Mouse (Mus musculus): Measurements from ENCODE around the gene Grm8. TPM values are rescaled to one million over a fixed set of nuclear protein-coding genes. Genes with fewer than 3 reads are reported as not detected.
A peak's percentile ranks its signal among the peaks of the same experiment; 100 is the strongest.

The Grm8 gene
- total and polyA plus RNA-seq, 2 experiments from 2014 or later = 8.0 to 11.4 TPM

DNA sequence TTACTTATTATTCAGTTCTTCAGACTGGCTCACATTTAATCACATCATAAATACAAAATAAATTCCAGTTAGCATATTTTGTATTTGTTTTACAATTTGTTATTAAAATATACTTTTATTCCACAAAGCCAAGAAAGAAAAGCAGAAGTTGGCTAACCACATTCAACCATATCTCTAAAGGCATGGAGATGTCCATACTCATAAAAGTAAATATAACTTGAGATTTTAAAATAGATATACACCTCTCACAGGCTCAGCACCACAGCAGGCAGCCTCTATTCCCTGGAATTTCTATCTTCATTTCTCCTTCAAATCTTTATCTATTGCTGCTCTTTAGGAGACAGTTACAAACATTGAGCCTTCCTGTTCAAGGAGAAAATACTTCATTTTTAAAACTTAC lies 774.5 kb downstream of the Grm8 start:
- no peak for DNase-seq
- Histone ChIP-seq H3K4me3 (ENCODE audit: low read depth, low read length) (no peak overlapping the region), H3K4me2 (ENCODE audit: low read depth) (no peak overlapping the region), H3K4me1 (ENCODE audit: insufficient read depth) (no peaks in the 10 kb centered on the region), H3K36me3 (ENCODE audit: insufficient read depth) (no peaks in the 10 kb centered on the region), H3K27ac (ENCODE audit: low read depth, low read length) (no peak overlapping the region), H3K9me3 (ENCODE audit: low read length) (no peaks in the 10 kb centered on the region), H3K9ac (no peak overlapping the region), H3K27me3 (ENCODE audit: insufficient read depth, low read length) (no peaks in the 10 kb centered on the region)
- ATAC-seq = no peak
- no peak for TF ChIP-seq CTCF (IDR thresholded peaks at IDR 0.05; ENCODE audit: low read depth)

DNA sequence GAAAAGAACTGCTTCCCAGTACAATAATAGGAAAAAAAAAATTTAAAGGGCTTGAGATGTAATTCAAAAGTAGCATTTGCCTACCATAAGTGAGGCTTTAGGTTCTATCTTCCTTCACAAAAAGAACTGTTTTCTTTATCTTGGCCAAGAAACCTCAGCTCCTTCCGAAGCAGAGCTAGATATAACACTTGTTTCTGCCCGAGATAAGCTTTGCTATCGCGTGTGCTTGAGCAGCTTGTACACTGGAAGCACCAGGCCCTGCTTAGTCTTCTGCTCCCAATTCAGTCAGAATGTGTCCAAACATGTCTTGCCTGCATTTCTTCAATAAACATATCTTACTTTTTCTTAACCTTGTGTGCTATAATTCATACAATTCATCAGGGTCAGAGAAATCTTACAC lies 783.8 kb downstream of the Grm8 start:
- H3K4me3 ChIP-seq (ENCODE audit: low read depth, low read length) = no peak overlapping the region
- DNase-seq (no peak), ATAC-seq (no peak)
- H3K9me3 ChIP-seq (ENCODE audit: low read length) = no peaks in the 10 kb centered on the region
- 85% methylated on average over 4 of the region's 4 CpGs for WGBS
- no peak overlapping the region for H3K4me2 ChIP-seq (ENCODE audit: low read depth)
- no peak for TF ChIP-seq CTCF (IDR thresholded peaks at IDR 0.05; ENCODE audit: low read depth)
- no peak overlapping the region for H3K27ac ChIP-seq (ENCODE audit: low read depth, low read length)
- H3K9ac ChIP-seq = no peak overlapping the region
- H3K27me3 ChIP-seq (ENCODE audit: insufficient read depth, low read length) = no peaks in the 10 kb centered on the region
- H3K4me1 ChIP-seq (ENCODE audit: insufficient read depth) = no peaks in the 10 kb centered on the region
- H3K36me3 ChIP-seq (ENCODE audit: insufficient read depth) = no peaks in the 10 kb centered on the region

DNA sequence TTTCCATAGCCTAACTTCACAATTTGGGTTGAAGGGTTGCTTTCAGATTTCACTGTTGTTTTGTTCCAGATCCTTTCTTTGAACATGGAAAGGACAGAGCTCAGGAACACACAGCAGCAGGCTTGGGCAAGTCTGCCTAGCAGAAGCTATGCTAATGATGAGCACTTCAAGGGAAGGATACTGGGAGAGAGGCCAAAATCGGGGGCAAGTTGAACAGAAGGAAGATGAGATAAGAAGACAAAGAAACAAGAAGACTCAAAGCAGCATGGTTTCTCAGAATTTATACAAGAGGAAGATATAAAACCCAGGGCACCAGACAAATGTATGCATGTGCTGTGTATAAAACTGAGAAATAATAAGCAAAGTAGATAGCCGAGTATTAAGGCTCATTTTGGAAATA lies 786.7 kb downstream of the Grm8 start:
- no peak for TF ChIP-seq CTCF (IDR thresholded peaks at IDR 0.05; ENCODE audit: low read depth)
- Histone ChIP-seq H3K9ac (no peak overlapping the region), H3K27ac (ENCODE audit: low read depth, low read length) (no peak overlapping the region), H3K9me3 (ENCODE audit: low read length) (no peaks in the 10 kb centered on the region), H3K4me3 (ENCODE audit: low read depth, low read length) (no peak overlapping the region), H3K27me3 (ENCODE audit: insufficient read depth, low read length) (no peaks in the 10 kb centered on the region), H3K4me2 (ENCODE audit: low read depth) (no peak overlapping the region), H3K4me1 (ENCODE audit: insufficient read depth) (no peaks in the 10 kb centered on the region), H3K36me3 (ENCODE audit: insufficient read depth) (no peaks in the 10 kb centered on the region)
- 64% methylated on average over 2 of the region's 2 CpGs for WGBS
- peak; percentile 80 for ATAC-seq
- DNase-seq = peak; percentile 22

DNA sequence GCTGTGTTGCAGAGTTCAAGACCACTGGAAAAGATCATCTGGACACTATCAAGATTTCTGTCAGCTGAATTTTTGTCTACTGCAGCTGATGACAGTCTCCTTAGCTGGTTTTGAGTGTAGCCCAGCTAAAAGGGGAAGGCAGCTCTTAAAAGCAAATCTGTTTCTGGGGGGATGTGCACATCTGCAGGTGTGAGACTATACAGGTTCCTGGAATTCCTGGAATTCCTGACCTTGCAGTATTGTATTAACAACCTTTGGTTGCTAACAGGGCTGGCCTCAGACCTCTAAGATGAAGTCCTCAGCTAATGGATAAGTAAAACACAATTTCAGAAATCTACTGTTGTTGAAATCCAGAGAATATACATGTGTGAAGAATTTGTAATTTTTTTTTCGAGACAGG lies 788.7 kb downstream of the Grm8 start:
- Histone ChIP-seq H3K9me3 (ENCODE audit: low read length) (no peaks in the 10 kb centered on the region), H3K27me3 (ENCODE audit: insufficient read depth, low read length) (no peaks in the 10 kb centered on the region), H3K36me3 (ENCODE audit: insufficient read depth) (no peaks in the 10 kb centered on the region), H3K9ac (no peak overlapping the region), H3K27ac (ENCODE audit: low read depth, low read length) (no peak overlapping the region), H3K4me2 (ENCODE audit: low read depth) (no peak overlapping the region), H3K4me3 (ENCODE audit: low read depth, low read length) (no peak overlapping the region), H3K4me1 (ENCODE audit: insufficient read depth) (no peaks in the 10 kb centered on the region)
- no peak for DNase-seq
- TF ChIP-seq CTCF (IDR thresholded peaks at IDR 0.05; ENCODE audit: low read depth) = no peak
- 69% methylated on average over 1 of the region's 1 CpGs for WGBS
- ATAC-seq = no peak

DNA sequence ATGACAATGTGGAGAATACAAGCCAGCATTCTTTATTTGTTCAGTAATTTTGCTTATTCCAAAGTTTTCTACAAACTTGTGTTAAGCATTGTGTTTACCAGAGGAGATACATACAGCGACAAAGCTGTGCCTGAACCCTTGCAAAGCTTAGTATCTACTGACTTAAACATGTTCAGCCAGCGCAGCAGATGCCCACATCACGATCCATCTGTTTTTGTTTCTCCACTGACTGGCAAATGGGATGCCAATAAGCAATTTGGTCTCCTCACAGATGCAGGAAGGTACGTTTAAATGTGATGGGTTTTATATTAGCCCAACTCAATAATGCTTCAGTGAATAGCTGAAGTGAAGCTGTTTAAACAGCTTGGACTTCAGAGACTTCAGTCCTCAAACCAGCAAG lies 794.8 kb downstream of the Grm8 start:
- Histone ChIP-seq H3K9ac (no peak overlapping the region), H3K27me3 (ENCODE audit: insufficient read depth, low read length) (no peaks in the 10 kb centered on the region)
- no peak for ATAC-seq

DNA sequence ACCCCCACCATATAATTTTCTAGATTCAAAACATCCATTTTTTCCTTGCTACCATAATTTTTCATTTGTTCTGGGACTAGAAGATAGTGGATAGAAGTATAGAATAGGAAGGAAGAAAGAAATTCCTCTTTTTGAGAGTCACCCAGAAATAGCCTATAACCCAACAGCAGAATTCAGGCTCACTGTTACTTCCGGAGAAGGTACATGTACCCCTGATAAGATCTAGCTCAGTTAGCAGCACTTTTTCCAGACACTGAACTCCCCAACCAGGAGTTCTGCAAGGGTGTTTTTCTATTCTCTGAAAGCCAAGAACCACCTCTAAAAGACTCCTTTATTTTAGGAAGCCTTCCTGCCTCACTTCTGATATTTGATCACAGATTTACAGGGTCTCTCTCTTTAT lies 816.4 kb downstream of the Grm8 start:
- no peak for TF ChIP-seq CTCF (IDR thresholded peaks at IDR 0.05; ENCODE audit: low read depth)

More for the DNA sequence above, 794.8 kb downstream of the Grm8 start:
- H3K9me3 ChIP-seq (ENCODE audit: low read length) = no peaks in the 10 kb centered on the region
- no peak overlapping the region for H3K27ac ChIP-seq (ENCODE audit: low read depth, low read length)
- H3K4me1 ChIP-seq (ENCODE audit: insufficient read depth) = no peaks in the 10 kb centered on the region
- no peak overlapping the region for H3K4me3 ChIP-seq (ENCODE audit: low read depth, low read length)
- no peak for DNase-seq
- no peak for TF ChIP-seq CTCF (IDR thresholded peaks at IDR 0.05; ENCODE audit: low read depth)
- no peak overlapping the region for H3K4me2 ChIP-seq (ENCODE audit: low read depth)
- no peaks in the 10 kb centered on the region for H3K36me3 ChIP-seq (ENCODE audit: insufficient read depth)
- 70% methylated on average over 4 of the region's 4 CpGs for WGBS

DNA sequence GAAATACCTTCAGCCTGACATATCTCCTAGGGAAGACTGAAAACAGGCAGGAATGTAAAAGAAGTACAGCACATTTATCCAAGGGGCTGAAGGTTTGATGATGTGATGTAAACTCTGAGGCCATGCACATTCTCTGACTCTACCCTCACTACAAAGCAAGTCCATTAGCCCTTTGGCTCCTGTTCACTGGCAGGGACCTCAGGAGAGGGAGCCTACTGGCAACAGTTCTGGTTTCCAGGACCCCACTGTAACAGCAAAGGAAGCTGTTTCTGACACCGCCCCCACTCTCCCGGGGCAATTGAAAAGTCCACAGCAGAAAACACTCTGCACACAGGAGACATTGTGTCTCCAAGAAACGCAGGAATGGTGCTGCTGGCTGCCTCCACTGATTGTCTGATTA lies 817.6 kb downstream of the Grm8 start:
- TF ChIP-seq CTCF (IDR thresholded peaks at IDR 0.05; ENCODE audit: low read depth) = no peak
- no peak overlapping the region for H3K4me3 ChIP-seq (ENCODE audit: low read depth, low read length)
- H3K9me3 ChIP-seq (ENCODE audit: low read length) = no peaks in the 10 kb centered on the region
- ATAC-seq = peak; percentile 60
- no peak overlapping the region for H3K4me2 ChIP-seq (ENCODE audit: low read depth)
- H3K27me3 ChIP-seq (ENCODE audit: insufficient read depth, low read length) = no peaks in the 10 kb centered on the region
- WGBS = 66% methylated on average over 3 of the region's 3 CpGs
- H3K36me3 ChIP-seq (ENCODE audit: insufficient read depth) = no peaks in the 10 kb centered on the region
- no peaks in the 10 kb centered on the region for H3K4me1 ChIP-seq (ENCODE audit: insufficient read depth)
- H3K9ac ChIP-seq = no peak overlapping the region
- peak; percentile 8 for DNase-seq
- H3K27ac ChIP-seq (ENCODE audit: low read depth, low read length) = no peak overlapping the region

More for the DNA sequence above, 816.4 kb downstream of the Grm8 start:
- no peak overlapping the region for H3K4me3 ChIP-seq (ENCODE audit: low read depth, low read length)
- ATAC-seq (no peak), DNase-seq (no peak)
- H3K9ac ChIP-seq = no peak overlapping the region
- no peaks in the 10 kb centered on the region for H3K9me3 ChIP-seq (ENCODE audit: low read length)
- H3K36me3 ChIP-seq (ENCODE audit: insufficient read depth) = no peaks in the 10 kb centered on the region
- no peak overlapping the region for H3K4me2 ChIP-seq (ENCODE audit: low read depth)
- 93% methylated on average over 1 of the region's 1 CpGs for WGBS
- H3K27ac ChIP-seq (ENCODE audit: low read depth, low read length) = no peak overlapping the region
- H3K27me3 ChIP-seq (ENCODE audit: insufficient read depth, low read length) = no peaks in the 10 kb centered on the region
- H3K4me1 ChIP-seq (ENCODE audit: insufficient read depth) = no peaks in the 10 kb centered on the region

DNA sequence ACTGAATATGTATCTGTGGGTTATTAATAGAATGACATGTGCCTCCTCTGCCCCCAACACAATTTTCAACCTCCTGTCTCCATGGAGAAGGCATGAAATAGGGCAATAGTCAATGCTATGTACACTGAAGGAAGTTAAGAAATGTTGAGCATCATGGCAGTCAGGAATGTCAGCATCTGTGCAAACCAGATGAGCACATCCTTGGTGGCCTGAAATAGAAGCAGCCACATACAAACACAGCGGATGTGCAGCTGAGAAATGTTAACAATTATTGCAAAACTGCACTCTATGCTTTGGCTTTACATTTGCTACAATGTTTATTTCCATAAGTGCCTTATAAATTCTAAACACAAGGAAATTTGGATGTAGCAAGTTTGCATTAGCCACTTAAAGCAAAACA lies 819.0 kb downstream of the Grm8 start:
- ATAC-seq (no peak), DNase-seq (peak; percentile 13)
- TF ChIP-seq CTCF (IDR thresholded peaks at IDR 0.05; ENCODE audit: low read depth) = no peak
- Histone ChIP-seq H3K9me3 (ENCODE audit: low read length) (no peaks in the 10 kb centered on the region), H3K4me3 (ENCODE audit: low read depth, low read length) (no peak overlapping the region), H3K4me2 (ENCODE audit: low read depth) (no peak overlapping the region), H3K36me3 (ENCODE audit: insufficient read depth) (no peaks in the 10 kb centered on the region), H3K27ac (ENCODE audit: low read depth, low read length) (no peak overlapping the region), H3K4me1 (ENCODE audit: insufficient read depth) (no peaks in the 10 kb centered on the region), H3K9ac (no peak overlapping the region), H3K27me3 (ENCODE audit: insufficient read depth, low read length) (no peaks in the 10 kb centered on the region)
- WGBS = 84% methylated on average over 1 of the region's 1 CpGs
